Mouse (Mus musculus) CD4-positive, CD25-positive, alpha-beta regulatory T cell, adult 4 months (primary cell): ENCODE measurements around the gene Tctn3. TPM values are rescaled to one million over a fixed set of nuclear protein-coding genes. Genes with fewer than 3 reads are reported as not detected.

Experiments
- ATAC-seq: one replicate; pipeline ENCODE4 v1.8.0; 2017
- polyA plus RNA-seq, 2 experiments: library from polyadenylated mRNA; unstranded; fragments of 100-300 nt; shearing (Covaris generic); gene quantifications; one replicate each; pipeline ENCODE4 v1.2.1; 2017

Gene Tctn3
- 10 to 100 TPM in 1 of 2 experiments, 1 to 10 TPM in 1; 8.5 to 13.1 TPM for polyA plus RNA-seq

DNA sequence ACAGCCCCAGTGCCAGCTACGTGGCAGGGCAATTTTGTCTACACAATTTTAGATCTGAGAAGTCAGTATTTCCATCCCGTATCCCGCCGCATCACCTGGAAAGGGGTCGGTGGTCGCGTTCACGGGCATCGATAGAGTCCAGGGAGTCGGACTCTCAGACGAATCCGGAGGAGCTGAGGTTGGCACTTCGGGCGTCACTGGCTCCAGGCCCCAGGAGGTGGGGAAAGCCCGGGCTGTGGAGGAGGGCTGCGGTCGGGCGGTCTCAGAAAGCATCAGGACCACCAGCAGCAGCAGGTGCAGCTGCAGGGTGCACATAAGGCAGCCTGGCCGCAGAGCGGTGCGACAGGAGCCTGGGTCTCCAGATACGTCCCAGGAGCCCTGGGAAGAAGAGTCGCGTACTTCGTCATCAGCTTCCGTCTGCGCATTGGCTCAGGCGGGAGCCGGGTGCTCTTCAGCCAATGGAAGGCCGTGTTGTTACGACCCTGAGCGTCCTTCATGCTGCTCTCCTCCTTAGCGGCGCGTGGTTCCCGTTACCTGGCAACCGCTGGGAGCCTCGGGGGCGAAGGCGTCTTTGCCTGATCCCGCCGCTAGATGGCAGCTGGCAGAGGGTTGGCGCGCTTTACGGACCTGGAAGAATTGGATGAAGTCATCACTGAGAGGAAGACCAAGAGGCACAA, at the start of gene Tctn3, which contains the start of gene Entpd1:
Tctn3 (minus strand) TSS at position 404 of the 677 bp plus-strand sequence.
Entpd1 (plus strand) TSS at position 537 of the 677 bp plus-strand sequence.
- peak; percentile 99 for ATAC-seq

DNA sequence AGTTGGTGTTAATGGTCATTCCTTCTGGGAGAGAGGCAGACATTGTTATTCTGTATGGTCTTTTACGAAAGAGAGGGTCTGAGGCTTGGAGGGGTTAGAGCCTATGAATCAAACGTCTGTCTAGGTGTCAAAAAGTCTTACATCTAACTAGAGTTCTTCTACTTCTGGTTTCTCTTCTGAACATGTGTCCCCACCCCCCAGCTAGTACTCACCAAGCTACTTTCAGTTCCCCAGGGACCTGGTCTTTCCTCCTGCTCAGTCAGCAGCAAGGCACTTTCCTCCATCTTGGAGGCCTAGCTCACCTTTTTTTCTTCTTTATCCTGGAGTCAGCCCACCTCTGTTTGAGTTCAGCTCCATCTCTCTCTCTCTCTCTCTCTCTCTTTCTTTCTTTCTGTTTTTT, 49.1 kb upstream of the Tctn3 start:
- peak; percentile 79 for ATAC-seq

DNA sequence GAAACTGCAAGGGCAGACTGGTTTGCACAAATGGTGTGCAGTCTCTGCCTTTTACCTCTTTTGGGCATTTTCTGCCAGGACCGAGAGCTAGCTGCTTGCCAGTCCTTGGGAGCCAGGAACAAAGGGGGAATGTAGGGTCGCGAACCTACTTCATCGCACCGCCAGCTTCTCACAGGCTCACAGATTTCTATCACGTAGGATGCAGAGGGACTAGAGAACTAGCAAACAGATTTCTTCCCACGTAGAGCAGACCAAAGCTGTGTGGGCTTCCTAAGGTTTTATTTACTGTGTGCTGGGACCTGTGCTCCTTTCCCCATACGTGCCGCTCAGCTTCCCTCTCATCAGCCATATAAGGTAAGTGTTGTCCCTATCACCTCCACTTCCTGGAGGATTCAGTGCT, 48.5 kb upstream of the Tctn3 start:
- ATAC-seq, result peak; percentile 15

DNA sequence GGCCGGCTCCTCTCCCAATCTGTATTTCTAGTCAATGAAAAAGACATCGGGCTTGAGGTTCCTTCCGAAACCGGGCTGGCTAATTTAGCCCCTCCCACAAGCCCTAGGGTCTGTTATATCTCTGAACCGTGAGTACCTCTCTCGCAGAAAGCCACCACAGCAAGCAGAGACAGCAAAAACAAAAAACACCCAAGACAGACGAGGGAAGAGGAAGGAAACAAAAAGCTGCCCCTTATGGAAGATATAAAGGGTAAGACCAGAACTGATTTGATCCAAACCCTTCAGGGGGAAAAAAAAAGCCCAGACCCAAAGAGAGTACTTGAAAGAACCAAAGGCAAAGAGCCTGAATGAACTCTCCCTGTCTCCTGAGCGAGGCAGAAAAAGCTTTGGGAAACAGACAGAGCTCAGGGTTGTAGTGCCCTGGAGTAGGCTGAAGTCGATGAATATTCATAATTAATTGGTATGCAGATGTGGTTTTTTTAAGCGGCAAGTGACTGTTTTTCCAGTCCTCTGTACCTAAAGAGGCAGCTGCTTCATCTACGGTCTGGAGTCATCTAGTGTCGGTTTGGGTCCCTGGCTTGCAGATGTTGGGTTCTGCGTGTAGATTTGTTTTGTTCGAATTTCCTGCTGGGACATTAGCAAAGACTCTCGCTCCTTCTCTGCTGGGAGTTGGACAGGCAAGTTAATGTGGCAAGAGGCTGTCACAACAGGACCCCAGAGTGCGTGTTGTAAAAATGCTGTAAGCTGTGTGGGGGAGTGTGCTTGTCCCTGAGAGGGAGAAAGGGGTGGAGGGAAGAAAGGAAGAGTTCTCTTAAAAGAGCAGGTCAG, 47.8 kb upstream of the Tctn3 start:
- peak; percentile 50 for ATAC-seq

DNA sequence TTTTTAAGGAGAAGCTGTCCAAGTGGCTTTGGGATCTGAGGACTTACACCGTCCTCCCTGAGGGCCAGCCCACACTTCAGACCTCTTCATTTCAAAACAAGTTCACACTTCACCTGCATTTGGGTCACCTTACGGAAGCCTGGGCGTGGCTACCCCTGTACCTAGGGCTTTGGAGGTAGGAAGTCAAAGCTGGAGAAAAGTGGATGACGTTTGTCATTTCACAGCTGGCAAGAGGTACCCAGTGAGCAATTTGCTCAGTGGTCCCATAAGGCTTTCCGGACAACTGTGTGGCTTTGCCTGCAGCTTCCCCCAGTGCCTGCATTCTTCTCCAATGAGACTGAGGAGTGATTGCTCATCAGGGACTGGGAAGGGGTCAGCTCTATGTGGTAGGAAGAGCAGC, 46.9 kb upstream of the Tctn3 start:
- no peak for ATAC-seq

DNA sequence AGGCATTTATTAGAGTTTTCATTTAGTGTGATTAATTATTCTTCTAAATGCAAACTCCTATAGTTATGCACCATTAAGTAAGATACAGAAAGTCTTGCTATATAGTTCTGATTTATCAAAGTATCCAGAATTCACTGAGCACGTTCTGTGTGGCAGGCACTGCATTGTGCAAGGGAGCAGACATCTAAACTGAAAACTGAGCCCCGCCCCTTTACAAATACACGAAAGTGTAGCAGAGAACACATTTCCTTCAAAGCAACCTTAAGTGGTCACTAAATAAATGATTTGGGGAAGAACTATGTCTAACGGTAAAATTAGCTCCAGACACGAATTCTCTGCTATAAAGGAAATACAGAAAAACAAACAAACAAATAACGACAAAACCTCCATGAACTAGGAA, 46.2 kb upstream of the Tctn3 start:
- ATAC-seq, result no peak

DNA sequence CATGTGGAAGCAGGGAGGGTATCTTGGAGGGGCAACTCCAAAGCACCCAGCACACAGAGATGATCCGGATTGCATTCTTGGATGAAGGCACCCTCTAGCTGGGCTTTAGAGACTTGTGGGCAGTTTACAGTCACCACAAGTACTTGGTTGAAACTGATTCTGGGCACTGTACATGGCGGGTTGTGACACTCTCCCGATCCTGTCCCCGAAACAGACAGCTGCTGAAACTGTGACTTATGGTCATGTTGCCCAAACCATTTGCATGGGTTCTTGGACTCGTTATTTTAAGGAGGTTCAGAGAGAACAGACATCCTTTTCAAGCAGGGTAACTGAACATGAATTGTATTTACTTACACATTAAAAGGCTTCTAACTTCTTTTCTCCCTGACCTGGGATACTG, 44.2 kb upstream of the Tctn3 start:
- ATAC-seq, result no peak

DNA sequence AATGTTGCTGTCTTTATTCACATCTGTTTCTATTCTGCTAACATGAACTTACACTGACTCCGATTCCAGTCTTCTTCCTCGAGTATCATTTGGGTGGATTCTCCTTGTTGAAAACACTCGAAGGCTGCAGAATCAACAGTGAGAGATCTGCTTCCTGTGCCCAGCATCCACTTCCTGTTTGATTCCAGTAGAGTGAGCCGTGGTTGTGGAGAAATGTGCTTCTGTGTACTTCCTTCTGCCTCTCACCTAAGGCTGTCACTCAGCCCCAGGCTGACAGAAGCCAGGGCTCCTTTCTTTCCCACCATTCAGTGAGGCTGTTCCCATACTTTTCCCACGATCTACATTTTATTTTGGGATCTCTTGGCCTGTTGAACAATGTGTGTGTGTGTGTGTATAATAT, 38.1 kb upstream of the Tctn3 start:
- ATAC-seq, result peak; percentile 57

DNA sequence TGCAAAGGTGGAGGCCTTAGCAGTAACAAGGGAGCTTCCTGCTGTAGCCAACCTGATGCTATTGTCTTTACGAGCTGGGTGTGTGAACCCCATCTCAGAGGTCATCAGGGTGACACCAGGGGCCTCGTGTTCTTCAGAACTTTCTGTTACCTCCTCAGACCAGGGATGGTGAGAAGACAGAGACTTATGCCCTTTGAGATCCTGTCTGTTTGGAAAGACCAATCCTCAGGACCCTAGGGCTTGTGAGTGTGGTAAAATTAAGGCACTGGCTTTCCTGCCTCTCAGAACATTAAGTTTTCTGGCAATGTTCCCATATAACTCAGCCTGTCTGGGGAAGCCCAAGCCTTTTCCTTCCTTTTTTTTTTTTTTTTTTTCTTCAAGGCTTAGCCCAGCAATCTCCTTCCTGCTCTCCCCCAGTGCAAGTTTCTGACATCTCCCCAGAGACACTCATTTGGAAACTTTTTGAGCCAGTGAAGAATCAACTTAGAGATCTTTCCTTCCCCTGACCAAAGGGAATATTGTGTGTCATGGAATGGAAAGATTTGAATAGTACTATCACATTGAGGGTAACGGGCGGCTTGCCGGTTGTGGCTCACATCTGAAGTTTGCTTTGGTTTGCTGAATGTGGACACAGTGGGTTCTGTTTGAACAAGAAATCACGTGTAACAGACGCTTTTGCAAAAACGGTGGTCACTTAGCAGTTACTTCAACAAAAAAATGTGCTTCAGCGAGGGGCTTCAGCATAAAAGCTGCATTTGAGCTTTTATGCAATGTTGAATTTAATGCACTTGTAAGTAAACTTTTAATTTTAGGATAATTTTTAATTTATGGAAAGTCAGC, 35.5 kb upstream of the Tctn3 start:
- ATAC-seq, result no peak

DNA sequence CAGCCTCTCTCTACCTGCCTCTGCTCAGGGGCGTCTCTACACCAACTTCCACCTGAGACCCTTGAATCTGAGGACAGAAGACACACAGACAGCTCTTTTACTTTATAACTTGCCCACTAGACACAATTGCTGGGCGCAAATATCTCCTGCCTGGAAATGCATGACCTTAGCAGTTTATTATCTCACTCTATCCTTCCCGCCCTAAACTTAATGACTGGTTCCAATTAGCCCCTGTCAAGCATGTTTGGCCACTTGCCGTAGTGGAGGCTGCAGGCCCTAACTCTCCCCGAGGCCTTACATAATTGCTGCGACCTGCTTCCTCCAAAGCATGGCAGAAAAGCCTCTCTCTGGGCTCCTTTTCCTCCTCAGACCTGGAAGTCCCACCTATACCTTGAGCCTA, 34.3 kb upstream of the Tctn3 start:
- ATAC-seq, result no peak

DNA sequence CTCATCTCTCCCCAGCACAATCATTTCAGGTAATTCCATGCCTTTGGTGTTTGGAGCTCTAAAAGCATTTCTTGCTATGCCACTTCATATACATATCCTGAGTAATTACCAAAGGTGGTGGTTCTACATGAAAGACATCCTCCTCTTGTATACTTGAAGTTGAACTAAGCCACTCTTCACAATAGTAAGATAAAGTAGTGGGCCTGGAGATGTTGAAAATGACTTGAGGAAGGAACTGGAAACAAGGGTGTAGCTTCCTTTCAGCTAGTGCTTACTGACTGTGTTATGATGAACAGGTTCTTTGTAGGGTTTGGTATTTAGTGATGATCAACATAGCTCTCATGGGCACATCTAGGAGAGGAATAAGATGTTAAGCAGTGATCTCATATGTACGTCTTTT, 31.8 kb upstream of the Tctn3 start:
- ATAC-seq, result no peak

DNA sequence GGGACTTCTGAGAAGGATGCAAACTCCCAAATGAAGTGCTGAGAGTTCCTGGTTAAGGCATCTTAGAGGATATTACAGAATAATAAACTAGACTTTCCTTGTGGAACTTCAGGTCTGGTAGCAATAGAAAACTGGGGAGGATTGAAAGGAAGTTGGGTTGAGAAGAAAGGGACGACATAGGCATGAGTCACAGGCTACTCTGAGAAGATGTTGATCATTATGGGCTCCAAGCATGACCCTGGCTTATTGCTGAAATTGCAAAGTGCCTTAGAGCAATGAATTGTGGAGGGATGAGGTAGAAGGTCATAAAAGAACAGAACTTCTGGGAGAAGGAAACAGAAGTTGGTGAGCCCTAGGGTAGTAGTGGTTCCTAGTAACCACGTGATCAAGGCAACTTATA, 28.8 kb upstream of the Tctn3 start:
- ATAC-seq, result no peak

DNA sequence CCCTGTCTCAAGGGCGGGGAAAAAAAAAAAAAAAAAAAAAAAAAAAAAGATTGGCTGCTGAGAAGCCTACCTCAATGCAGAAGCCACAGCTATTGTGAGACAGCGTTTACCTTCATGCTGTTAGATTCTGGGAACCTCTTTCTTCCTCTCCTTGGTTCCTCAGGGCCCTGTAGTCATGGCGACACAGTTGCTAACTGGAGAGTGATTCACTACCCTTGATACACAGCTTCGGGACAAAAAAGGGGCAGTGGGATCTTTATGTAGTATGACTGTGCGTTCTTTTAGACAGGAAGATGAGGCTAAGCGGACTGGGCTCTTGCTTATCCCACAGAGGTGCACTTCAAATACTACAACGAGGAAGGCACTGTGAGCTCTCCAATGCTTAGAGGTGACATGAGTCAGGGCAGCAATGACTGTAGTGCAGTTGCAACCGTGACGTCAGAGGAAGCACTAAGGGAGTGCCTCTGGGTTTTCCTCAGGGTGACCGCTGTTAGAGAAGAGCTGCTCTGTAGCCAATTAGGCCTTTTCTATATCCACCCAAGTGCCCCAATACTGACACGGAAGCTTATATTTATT, 27.8 kb upstream of the Tctn3 start:
- ATAC-seq, result peak; percentile 91

DNA sequence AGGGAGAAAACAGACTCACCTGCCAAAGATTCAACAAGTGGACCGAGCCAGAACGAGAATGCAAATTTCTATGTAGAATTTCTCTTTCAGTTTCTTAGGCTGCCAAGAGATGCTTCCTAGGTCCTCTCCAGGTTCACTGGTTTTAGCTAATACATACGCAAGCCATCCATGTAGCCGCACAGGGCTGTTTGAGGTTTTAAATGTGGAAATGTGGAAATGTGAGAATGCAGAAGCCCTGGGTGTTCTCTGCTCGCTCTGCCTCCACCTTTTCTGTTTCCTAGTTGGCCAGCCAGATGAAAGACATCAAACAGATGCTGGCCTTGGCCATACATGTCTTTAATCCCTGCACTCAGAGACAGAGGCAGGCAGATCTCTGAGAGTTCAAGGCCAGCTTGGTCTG, 26.5 kb upstream of the Tctn3 start:
- no peak for ATAC-seq

DNA sequence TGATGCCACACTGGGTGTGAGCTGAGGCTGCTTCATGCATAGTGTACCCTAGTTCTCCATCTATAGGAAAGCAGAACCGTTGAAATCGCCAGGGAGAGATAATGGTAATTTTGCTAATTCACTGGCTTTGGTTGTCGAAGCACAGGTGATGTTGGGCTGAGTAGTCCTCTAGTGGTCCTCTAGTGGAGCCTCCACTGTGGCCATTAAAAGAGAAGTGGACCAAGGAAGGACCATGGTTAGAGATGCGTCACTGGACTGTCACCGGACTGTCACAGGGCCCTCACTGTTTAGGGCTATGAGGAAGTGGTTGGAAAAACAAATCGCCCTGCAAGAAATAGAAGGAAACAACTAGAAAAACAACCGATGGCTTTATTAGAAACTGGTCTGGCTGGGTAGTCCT, 25.6 kb upstream of the Tctn3 start:
- no peak for ATAC-seq

DNA sequence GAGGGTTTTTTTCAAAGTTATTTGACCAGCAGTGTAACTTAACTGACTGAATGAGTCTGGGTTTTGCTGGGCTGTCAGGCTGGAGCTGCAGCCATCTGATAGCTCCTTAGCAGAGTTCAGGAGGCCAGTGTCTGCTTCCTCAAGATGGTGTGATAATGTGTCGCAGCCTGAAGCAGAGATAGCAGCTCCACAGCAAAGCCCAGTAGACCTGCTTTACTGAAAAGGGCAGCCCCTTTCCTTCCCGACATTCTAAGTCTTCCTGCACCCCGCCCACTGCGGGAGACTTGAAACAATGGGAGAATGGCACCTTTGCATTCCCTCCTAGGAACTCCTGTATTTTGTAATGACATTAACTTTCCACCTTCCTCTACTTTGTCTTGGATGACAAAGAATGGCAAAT, 25.1 kb upstream of the Tctn3 start:
- ATAC-seq, result no peak

DNA sequence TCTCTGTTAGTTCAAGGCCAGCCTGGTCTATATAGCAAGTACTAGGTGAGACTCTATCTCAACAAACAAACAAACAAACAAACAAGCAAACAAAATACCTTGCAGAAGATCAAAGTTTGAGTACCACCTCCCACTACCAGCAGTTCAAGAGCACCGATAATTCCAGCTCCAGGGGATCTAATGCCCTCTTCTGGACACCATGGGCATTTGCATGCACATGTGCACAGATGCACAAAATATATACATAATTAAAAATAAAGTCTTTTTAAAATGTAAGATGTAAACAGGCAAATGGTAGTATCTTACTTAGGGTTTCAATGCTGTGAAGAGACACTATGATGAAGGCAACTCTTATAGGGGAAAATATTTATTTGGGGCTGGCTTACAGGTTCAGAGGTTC, 21.1 kb upstream of the Tctn3 start:
- no peak for ATAC-seq

DNA sequence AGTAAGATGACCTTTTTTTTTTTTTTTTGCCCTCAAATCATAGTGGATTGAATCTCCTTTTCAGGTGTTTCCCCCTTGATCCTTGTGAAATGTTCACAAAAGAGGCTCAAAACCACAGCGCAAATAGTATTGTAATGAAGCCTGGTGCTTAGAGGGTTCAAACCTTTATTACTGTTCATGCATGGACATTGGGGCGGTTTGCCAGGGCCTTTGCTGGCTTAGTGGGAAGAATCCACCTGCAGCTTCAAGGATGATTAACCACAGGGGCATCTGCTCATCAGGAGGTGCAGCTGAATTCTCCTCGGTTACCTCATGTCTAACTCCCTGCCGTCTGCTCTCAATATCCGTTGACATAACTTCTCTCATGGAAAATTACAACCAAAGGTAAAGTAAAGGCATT, 20.6 kb upstream of the Tctn3 start:
- no peak for ATAC-seq

DNA sequence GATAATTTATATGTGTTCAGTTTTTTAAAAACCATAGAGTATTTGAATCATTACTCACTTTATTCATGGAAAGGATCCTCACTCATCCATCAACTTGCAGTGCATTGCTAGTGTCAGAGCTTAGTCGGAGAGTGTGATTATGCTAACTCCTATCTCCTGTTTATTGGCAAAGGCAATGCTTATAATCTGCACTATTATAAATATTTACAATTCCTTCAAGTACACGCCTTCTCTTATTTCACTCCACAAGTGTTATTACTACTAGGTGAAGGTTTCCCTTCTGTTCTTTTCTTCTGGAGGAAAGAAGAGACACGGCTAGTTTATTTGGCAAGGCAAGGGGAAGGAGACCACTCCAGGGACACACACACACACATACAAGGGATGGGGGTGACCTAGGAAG, 20.2 kb upstream of the Tctn3 start:
- no peak for ATAC-seq

DNA sequence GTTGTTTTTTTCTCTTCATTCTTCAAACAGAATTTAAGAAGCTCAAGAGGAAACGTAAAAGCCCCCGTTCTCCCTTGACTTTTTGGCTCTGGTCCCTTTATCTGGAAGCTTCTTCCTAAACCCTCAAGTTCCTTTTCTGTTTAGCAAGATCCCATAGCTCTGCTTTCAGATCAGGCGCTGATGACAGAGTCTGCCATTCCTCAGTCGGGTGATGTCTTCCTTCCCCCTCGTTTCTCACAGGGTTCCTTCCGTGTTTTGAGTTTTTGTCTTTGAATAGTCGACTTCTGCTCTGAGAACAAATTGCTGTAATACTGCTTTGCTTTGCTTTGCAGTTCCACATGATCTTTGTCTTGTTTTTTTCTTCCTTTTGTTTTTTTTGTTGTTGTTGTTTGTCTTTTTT, 18.6 kb upstream of the Tctn3 start:
- no peak for ATAC-seq

DNA sequence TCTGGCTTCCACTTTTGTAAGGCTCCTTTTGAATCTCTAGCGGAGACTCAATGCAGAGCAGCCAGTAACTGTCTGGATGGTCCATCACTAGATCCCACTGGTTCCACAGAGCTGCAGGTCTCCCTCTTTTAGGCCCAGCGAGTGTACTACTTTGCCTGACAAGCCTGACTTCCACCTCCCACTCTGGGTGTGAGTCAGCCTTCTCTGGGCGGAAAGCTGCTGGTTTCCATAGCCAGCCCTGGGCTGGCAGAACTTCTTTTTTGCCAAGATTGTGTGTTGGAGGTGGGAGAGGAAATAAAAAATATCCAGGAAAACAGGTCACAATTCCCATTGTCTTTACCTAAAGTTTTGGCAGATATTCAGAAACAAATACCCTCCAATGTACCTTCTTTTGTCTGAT, 18.1 kb upstream of the Tctn3 start:
- no peak for ATAC-seq

DNA sequence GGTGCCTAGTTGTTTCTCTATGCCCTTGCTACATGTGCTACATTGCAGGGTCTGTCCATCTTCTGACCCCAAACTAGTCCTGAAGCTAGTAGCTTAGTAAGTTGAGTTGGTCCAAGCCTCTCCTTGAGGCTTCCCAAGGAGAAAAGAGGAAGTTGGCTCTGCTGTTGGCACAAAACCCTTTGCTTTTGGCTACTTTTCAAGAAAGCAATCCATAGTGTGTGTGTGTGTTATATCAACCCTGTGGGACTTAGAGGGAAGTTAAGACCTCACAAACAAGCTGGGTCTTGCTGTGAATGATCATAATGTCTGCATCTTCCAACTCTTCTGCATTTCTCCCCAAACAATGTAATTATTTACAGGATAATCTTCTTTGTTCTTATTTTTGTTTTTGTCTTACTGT, 16.9 kb upstream of the Tctn3 start:
- ATAC-seq, result no peak

DNA sequence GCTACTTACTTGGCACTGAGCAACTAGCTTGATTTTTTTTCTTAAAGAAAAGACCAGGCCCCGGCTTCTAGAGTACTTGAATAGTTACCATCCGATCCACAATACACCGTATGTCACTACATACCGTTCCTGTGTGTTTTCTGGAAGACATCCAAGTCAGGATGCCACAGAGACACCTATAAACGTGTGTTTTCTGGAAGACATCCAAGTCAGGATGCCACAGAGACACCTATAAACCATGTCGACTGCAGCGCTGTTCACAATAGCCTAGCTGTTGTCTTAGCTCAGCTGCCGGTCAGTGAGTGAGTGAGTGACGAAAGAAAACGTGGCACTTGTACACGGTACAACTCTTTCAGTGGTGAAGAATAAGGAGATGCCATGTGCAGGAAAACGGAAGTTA, 13.9 kb upstream of the Tctn3 start:
- no peak for ATAC-seq
